Mouse (Mus musculus) effector memory CD4-positive, alpha-beta T cell, adult 5 months (primary cell): ENCODE measurements around the gene Slc22a26. TPM values are rescaled to one million over a fixed set of nuclear protein-coding genes. Genes with fewer than 3 reads are reported as not detected.

Experiments
- polyA plus RNA-seq: library from polyadenylated mRNA; unstranded; fragments of 100-300 nt; shearing (Covaris generic); gene quantifications from one replicate; pipeline ENCODE4 v1.2.1, GENCODE M21; 2017

Slc22a26 gene
- polyA plus RNA-seq: not detected

GRCm38 (mm10) chr19:7802571-7802970 is at the start of gene Slc22a26:
TSS of gene Slc22a26 (minus strand) at chr19:7802667.

Other genes with a start within 250 kb of the Slc22a26 start
- 49.8 TPM for gene Pla2g16, start 245.2 kb downstream of the Slc22a26 start, polyA plus RNA-seq
- not detected for gene Lgals12, start 195.5 kb downstream of the Slc22a26 start, polyA plus RNA-seq
- not detected for gene Hrasls5, start 190.1 kb downstream of the Slc22a26 start, polyA plus RNA-seq
- gene Slc22a19, start 91.4 kb downstream of the Slc22a26 start, polyA plus RNA-seq: not detected
- gene Slc22a27, start 163.4 kb upstream of the Slc22a26 start, polyA plus RNA-seq: not detected